Mouse (Mus musculus) heart, postnatal 10 days (tissue): ENCODE measurements at regions not wholly inside any gene's neighbourhood (a gene's known extent, or its start where the extent isn't known, plus 50 kb on each side); places are given as distances from the start of the nearest gene placed in this dataset.

Experiments used
- DNase-seq, 2 experiments: peaks; one replicate each; pipeline ENCODE4 v3.0.0; 2021
- intact Hi-C: fragments of 180-260 bp; cut with DNase I; formaldehyde crosslinking; loops from one replicate; pipeline ENCODE4 v1.15.1; 2025

GRCm38 (mm10) chr14:25375001-25375400, 84.0 kb upstream of the Zmiz1 start:
- DNase-seq: no peak
- intact Hi-C loops: loop anchor here (5.0 to 10.0 kb wide), 2 partner anchors 187 to 870 kb away; no protein-coding TSS in a partner anchor

GRCm38 (mm10) chr14:25377091-25377490, 81.9 kb upstream of the Zmiz1 start:
- intact Hi-C loops: loop anchor here (5.0 to 10.0 kb wide), 2 partner anchors 185 to 872 kb away; no protein-coding TSS in a partner anchor
- DNase-seq: no peak

- no peak for DNase-seq
- intact Hi-C loops: loop anchor here (5.0 to 10.0 kb wide), 2 partner anchors 185 to 873 kb away; no protein-coding TSS in a partner anchor
Measured at GRCm38 (mm10) chr14:25377554-25377899, 81.5 kb upstream of the Zmiz1 start.

GRCm38 (mm10) chr14:25377900-25378716, 80.9 kb upstream of the Zmiz1 start:
- intact Hi-C loops: loop anchor here (1.0 to 10.0 kb wide), 3 partner anchors 81 to 873 kb away; partner anchors contain the start of gene Zmiz1
- peak; percentile 90 to 92 for DNase-seq

GRCm38 (mm10) chr14:25378717-25379224, 80.2 kb upstream of the Zmiz1 start:
- peak; percentile 64 to 66 for DNase-seq
- intact Hi-C loops: loop anchor here (1.0 to 10.0 kb wide), 3 partner anchors 81 to 874 kb away; partner anchors contain the start of gene Zmiz1

- intact Hi-C loops: no loop called here
- no peak for DNase-seq
Measured at GRCm38 (mm10) chr14:25383169-25383824, 75.7 kb upstream of the Zmiz1 start.

GRCm38 (mm10) chr14:25385644-25386043, 73.3 kb upstream of the Zmiz1 start:
- intact Hi-C loops: no loop called here
- no peak for DNase-seq

- intact Hi-C loops: no loop called here
Measured at GRCm38 (mm10) chr14:25387780-25388179, 71.2 kb upstream of the Zmiz1 start.

GRCm38 (mm10) chr14:25389314-25389713, 69.7 kb upstream of the Zmiz1 start:
- no peak for DNase-seq
- intact Hi-C loops: no loop called here

More at GRCm38 (mm10) chr14:25387780-25388179, 71.2 kb upstream of the Zmiz1 start:
- no peak for DNase-seq

GRCm38 (mm10) chr14:25392412-25392811, 66.6 kb upstream of the Zmiz1 start:
- intact Hi-C loops: no loop called here
- DNase-seq: no peak

GRCm38 (mm10) chr14:25392940-25393339, 66.0 kb upstream of the Zmiz1 start:
- intact Hi-C loops: no loop called here
- DNase-seq: no peak

GRCm38 (mm10) chr14:25394931-25395330, 64.1 kb upstream of the Zmiz1 start:
- peak; percentile 60 to 67 for DNase-seq
- intact Hi-C loops: loop anchor here (5.0 kb wide), 1 partner anchor 57 kb away; no protein-coding TSS in a partner anchor

- peak; percentile 78 to 79 for DNase-seq
- intact Hi-C loops: loop anchor here (5.0 kb wide), 1 partner anchor 55 kb away; no protein-coding TSS in a partner anchor
Measured at GRCm38 (mm10) chr14:25396990-25397531, 61.9 kb upstream of the Zmiz1 start.

GRCm38 (mm10) chr14:25397751-25398150, 61.2 kb upstream of the Zmiz1 start:
- no peak for DNase-seq

GRCm38 (mm10) chr14:25398745-25399144, 60.2 kb upstream of the Zmiz1 start:
- intact Hi-C loops: loop anchor here (5.0 kb wide), 1 partner anchor 54 kb away; no protein-coding TSS in a partner anchor
- DNase-seq: no peak

More at GRCm38 (mm10) chr14:25397751-25398150, 61.2 kb upstream of the Zmiz1 start:
- intact Hi-C loops: loop anchor here (5.0 kb wide), 1 partner anchor 55 kb away; no protein-coding TSS in a partner anchor

- DNase-seq: no peak
- intact Hi-C loops: loop anchor here (5.0 kb wide), 1 partner anchor 53 kb away; no protein-coding TSS in a partner anchor
Measured at GRCm38 (mm10) chr14:25399286-25399685, 59.7 kb upstream of the Zmiz1 start.

GRCm38 (mm10) chr14:25401104-25401963, 57.7 kb upstream of the Zmiz1 start:
- intact Hi-C loops: loop anchor here (5.0 kb wide), 1 partner anchor 116 kb away; no protein-coding TSS in a partner anchor

GRCm38 (mm10) chr14:25402409-25402808, 56.6 kb upstream of the Zmiz1 start:
- DNase-seq: no peak
- intact Hi-C loops: loop anchor here (5.0 kb wide), 1 partner anchor 115 kb away; no protein-coding TSS in a partner anchor

More at GRCm38 (mm10) chr14:25401104-25401963, 57.7 kb upstream of the Zmiz1 start:
- DNase-seq: peak in 1 of 2 experiments; percentile 42

GRCm38 (mm10) chr14:25405191-25405590, 53.8 kb upstream of the Zmiz1 start:
- intact Hi-C loops: loop anchor here (5.0 kb wide), 1 partner anchor 42 kb away; no protein-coding TSS in a partner anchor
- DNase-seq: peak; percentile 77 to 83
